Mouse (Mus musculus): ENCODE data around the gene Rheb.
"Not testable (repeated sequence)": the region's sequence is repeated elsewhere in the genome, so short reads cannot be mapped to it uniquely, and the experiment has no call there.

Gene Rheb

DNA sequence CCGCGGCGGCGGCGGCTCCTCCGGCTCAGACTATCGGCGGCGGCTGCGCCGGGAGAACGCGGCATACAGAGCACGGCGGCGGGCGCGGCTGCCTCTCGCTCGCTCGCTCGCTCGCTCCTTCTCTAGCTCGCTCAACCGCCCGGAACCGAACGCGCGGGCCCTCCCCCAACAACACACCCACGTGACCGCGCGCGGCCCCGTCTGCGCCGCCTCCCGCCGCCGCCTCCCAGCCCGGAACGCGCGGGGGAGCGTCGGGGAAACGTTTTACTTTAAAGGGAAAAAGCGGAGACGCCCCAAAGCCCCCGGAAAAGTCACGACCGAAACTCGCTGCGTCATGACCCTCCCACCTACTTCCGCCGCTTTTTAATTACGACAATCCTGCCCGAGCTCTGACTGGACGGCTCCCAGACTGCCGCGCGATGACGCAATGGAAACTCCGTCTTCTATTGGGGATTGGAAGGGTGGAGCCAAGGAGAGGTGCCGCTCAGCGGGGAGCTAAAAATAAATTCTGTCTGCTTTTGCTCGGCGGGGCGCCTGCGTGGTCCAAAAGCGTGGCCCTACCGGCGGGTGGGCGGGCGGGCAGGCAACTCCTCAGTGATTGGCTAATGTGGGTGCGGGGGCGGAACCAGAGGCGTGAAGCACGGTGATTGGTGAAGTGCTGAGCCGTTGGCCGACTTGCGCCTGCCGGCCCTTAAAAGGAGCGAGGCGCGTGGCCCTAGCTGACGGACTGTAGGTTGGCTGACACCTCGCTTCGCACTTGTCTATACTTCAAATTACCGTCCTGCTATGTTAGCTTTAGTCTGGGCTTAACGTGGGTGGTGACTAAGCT, at the start of gene Rheb:
Gene Rheb (minus strand): TSS at position 351 of the 829 bp plus-strand sequence.
- DNase-seq (ENCODE audit: low read depth, low spot score) = peak; percentile 100

- no peak for DNase-seq (ENCODE audit: low read depth, low spot score)
Observed at GRCm38 (mm10) chr5:24889860-24890259, 47.4 kb upstream of the Rheb start.

- DNase-seq (ENCODE audit: low read depth, low spot score) = no peak
Observed at GRCm38 (mm10) chr5:24888874-24889591, 46.6 kb upstream of the Rheb start.

DNA sequence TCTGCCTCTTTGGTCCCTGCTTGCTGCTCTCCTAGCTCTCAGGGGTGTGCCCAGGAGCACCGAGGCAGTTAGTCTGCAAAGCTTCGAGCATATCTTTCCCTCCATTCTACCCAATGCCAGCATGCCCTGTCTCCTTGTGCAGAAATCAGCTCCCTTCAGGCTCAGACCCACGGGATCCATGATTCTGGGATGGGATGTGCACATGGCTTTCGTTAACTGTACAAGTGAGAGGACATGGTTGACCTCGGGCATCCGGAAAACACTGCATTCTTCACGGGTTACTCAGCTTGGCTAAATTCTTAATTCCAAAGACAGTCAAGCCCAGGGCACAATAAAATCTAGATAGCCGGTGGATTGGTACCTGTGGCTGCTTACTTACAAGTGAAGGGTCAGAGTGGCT, 44.8 kb upstream of the Rheb start:
- DNase-seq (ENCODE audit: low read depth, low spot score) = no peak

DNA sequence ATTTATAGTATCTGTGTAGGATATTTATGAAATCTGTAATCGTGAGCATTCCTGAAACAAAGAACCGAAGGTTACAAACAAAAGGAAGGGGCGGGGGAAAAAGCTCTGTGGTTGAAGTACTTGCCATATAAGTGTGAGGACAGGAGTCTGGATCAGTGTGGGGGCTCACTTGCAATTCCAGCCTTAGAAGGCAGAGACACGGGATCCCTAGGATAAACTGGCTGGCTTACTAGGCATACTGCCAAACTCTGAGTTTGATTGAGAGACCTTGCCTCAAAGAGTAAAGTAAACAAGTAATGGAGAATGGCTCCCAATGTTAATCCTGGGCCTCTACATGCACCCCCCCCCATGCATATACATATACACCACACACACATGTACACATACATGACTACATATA, 36.3 kb upstream of the Rheb start:
- no peak for DNase-seq (ENCODE audit: low read depth, low spot score)

DNA sequence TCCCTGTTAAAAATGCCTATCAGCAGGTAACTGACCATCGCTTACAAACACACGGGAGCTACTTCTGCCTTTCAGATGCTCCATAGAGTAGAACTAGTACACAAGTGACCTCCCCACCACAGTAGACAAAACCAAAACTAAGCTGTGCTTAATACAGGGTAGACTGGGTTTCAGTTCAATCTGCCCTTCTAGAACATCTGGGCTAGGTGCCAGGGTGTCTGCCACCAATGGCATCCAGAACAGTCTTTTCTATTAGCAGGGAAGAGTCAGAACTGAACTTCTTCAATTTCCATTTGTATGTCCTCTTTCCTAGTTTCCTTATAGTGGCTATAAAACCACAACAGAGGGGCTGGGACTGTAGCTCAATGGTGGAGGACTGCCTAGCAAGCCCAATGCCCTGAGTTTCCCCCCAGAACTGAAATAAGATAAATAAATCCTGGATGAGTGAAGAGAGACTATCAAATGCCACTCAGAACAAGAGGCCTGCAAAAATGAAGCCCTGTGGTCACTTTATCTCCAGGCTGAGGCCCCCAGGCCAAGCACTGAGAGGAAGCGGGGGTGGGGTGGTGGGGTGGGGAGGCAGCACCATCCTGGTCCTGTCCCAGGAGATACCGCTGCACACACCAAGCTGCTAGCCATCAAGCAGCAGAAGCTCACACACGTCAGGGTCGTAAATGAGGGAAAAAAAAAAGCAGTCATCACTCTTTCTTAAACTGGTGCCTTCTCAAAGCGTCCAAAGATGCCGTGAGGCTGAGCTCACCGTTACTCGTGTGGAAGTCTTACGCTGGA, 35.6 kb upstream of the Rheb start:
- DNase-seq (ENCODE audit: low read depth, low spot score) = no peak

DNA sequence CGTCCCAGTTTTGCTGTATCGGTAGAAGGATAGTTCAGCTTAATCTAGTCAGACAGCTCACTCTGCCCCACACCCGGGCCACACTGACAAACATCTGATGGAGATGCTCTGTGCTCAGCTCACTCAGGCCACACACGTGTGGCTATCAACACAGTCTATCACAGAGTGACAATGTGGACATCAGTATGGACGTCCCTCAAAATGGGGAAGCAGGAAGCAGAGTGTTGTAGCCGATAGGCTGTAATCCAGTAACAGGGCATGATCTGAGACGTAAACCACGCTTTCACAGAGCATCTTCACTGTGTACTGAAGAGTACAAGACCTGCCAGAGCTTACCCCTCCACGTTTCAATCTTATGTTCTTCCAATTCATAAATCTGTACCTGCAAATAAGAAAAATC, 34.2 kb upstream of the Rheb start:
- DNase-seq (ENCODE audit: low read depth, low spot score) = no peak

DNA sequence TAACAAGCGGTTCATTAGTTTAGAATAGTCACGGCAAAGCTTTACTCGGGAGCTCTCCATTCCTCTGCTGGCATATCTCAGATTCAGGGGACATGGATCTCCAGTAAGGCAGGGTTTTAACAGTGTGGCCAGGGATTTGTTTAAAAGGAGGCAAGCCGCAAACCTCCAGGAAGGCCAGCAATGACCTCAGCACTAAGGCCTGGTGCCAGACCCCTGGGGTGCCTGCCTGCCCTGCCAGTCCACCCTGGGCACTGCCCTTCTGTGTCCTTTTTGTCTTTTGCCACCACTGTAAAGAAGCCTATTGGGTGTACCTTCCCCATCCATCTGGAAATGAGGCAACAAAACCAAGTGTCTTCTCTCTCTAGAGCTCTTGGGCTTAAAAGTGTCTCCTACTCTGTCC, 31.7 kb upstream of the Rheb start:
- DNase-seq (ENCODE audit: low read depth, low spot score) = no peak

GRCm38 (mm10) chr5:24873221-24873620, 30.8 kb upstream of the Rheb start:
- DNase-seq (ENCODE audit: low read depth, low spot score) = no peak

DNA sequence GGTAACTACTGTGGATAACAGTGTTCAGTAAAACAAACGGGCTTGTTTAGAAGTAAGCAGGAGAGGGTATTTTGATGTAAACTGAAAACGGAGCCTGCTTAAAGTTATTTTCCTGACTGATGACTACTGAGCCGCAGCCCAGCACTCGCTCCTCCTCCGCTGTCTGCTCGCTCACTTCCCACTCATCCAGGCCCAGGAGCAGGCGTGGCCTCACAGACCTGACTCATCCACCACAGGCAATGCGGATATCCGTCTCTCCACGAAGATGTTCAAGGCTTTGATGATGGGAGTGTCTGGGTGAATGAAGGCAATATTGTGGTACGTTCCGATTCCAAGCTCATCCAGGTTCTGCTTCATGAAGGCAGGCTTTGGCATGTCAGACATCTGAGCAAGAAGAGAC, 28.9 kb upstream of the Rheb start:
- DNase-seq (ENCODE audit: low read depth, low spot score) = no peak

- no peak for DNase-seq (ENCODE audit: low read depth, low spot score)
Observed at GRCm38 (mm10) chr5:24869796-24870289, 27.4 kb upstream of the Rheb start.

- no peak for DNase-seq (ENCODE audit: low read depth, low spot score)
Observed at GRCm38 (mm10) chr5:24863804-24864203, 21.4 kb upstream of the Rheb start.

- DNase-seq (ENCODE audit: low read depth, low spot score) = no peak
Observed at GRCm38 (mm10) chr5:24861449-24861930, 19.1 kb upstream of the Rheb start.

- peak; percentile 60 for DNase-seq (ENCODE audit: low read depth, low spot score)
Observed at GRCm38 (mm10) chr5:24860635-24861448, 18.4 kb upstream of the Rheb start.

- DNase-seq (ENCODE audit: low read depth, low spot score) = no peak
Observed at GRCm38 (mm10) chr5:24859771-24860540, 17.5 kb upstream of the Rheb start.

- DNase-seq (ENCODE audit: low read depth, low spot score) = no peak
Observed at GRCm38 (mm10) chr5:24854827-24855600, 12.6 kb upstream of the Rheb start.

DNA sequence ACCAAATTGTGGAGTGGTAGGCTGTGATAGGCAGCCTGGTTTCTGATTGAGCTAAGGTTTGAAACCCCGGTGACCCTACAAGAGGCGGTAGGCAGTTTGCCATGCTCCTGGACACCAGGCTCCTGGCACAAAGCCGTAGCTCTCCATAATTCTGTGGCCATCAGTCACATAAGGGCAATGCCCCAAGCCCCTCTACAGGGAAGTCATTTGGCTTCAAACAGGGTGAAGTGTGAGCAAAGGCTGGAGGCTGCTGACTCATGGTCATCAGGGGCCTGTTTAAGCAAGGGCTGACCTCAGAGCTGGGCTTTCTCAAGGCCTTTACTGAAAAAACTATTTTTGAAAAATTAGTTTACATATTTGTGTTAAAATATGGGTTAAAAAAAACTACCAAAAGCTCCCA, 11.8 kb upstream of the Rheb start:
- no peak for DNase-seq (ENCODE audit: low read depth, low spot score)

DNA sequence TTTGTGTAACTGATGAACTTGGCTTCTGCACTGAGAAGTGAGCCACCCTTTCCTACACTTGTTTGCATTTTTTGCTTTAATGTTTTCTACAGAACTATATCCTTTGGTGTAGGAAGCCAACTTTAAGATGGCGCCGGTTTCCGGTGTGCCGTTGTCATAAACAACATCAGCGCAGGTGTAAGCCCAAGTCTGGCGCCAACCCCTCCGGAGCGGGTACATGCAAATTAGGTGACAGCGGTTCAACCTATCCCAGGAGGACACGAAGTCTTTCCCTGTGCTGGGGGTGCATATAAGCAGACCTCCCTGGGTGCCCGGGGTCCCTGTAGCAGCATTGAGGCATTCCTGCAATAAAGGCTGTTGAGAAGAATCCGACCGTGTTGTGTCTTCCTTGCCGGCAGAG, 5.8 kb upstream of the Rheb start:
- DNase-seq (ENCODE audit: low read depth, low spot score) = not testable (repeated sequence)

DNA sequence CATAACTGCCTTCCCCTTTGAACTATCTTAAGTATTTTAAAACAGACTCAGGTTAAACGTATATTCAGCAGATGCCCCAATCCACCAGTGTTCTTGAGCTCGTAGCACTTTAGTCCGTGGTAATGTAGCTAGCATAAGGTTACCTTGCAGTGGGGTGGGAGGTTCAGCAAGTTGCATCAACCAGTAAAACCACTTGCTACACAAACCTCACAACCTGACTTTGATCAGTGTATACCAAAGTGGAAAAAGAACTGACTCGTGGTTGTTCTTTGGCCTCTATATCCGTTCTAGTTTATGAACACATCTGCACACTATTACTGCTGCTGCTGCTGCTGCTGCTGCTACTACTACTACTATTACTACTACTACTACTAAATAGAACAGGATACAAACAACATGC, 1.4 kb upstream of the Rheb start:
- no peak for DNase-seq (ENCODE audit: low read depth, low spot score)

- no peak for DNase-seq (ENCODE audit: low read depth, low spot score)
Observed at GRCm38 (mm10) chr5:24843103-24843475, 665 bp upstream of the Rheb start.

Measured in skeletal muscle tissue, adult 2 months (tissue).